Mouse (Mus musculus) thymus, postnatal 14 days (tissue): ENCODE measurements at regions not wholly inside any gene's neighbourhood (a gene's known extent, or its start where the extent isn't known, plus 50 kb on each side); places are given as distances from the start of the nearest gene placed in this dataset.
"Not testable (repeated sequence)": the region's sequence is repeated elsewhere in the genome, so short reads cannot be mapped to it uniquely, and the experiment has no call there.

ENCODE experiments used
- DNase-seq: peaks from one replicate; pipeline ENCODE4 v3.0.0; 2021

- DNase-seq: peak; percentile 29
Observed at GRCm38 (mm10) chr1:164744955-164745608, 51.4 kb upstream of the Dpt start.

GRCm38 (mm10) chr1:164744499-164744898, 51.9 kb upstream of the Dpt start:
- DNase-seq: no peak

- DNase-seq: not testable (repeated sequence)
Observed at GRCm38 (mm10) chr1:164742897-164743296, 53.5 kb upstream of the Dpt start.

DNA sequence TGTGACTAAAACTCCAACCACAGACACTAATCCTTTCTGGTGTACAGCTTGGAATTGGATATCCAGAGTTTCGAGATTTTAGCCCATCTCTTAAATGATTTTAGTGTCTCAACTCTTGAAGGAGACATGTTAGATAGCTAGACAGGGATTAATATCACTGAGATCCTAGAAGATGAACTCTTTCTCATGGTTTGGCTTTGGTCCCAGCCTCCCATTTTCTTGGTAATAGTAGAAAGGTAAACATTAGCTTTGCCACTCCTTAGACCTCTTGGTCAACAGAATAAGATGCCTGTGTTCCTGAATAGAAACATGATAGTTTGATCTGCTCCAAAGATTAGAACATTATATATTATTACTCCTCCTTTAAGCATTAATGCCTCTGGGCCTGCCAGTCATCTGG, 60.8 kb upstream of the Dpt start:
- no peak for DNase-seq

- no peak for DNase-seq
Observed at GRCm38 (mm10) chr1:164733741-164734140, 62.7 kb upstream of the Dpt start.

GRCm38 (mm10) chr1:164722054-164722453, 74.4 kb upstream of the Dpt start:
- no peak for DNase-seq

DNA sequence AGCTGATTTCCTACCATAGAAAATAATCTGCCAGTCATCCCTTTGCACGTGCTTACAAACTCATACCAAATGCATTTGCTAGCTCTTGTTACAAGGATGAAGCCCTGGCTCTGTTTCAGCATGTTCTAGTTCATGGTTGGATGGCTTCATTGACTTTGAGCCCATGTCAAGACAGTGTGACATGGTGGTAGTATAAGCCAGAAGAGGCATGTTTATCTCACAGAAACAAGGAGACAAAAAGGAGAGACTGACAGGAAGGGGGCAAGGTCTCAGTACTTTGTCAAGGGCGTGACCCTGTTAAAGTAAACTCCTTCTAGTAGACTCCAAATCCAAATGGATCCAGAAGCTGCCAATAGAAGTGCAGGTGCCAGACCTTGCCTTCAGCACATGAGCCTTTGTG, 81.5 kb upstream of the Dpt start:
- no peak for DNase-seq

GRCm38 (mm10) chr1:164713798-164714551, 82.5 kb upstream of the Dpt start:
- DNase-seq: no peak

DNA sequence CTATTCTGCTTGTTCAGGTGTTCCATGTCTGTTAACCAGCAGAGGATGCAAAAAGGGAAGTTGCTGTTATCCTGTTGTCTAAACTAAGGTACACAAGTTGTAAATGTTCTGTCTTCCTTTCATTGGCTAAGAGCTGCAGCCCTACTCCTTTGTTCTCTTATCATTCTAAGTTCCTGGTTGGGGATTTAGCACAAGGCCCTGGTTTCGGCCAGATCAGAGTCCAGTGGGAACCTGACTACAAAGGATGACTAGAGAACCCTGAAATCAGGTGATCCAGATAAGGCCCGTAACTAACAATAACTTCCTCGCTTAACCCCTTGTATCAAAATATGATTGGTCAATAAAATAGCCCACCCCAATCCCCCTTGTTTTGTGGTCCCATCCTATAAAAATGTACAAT, 83.9 kb upstream of the Dpt start:
- no peak for DNase-seq

- no peak for DNase-seq
Observed at GRCm38 (mm10) chr1:164704397-164705091, 91.9 kb upstream of the Dpt start.

DNA sequence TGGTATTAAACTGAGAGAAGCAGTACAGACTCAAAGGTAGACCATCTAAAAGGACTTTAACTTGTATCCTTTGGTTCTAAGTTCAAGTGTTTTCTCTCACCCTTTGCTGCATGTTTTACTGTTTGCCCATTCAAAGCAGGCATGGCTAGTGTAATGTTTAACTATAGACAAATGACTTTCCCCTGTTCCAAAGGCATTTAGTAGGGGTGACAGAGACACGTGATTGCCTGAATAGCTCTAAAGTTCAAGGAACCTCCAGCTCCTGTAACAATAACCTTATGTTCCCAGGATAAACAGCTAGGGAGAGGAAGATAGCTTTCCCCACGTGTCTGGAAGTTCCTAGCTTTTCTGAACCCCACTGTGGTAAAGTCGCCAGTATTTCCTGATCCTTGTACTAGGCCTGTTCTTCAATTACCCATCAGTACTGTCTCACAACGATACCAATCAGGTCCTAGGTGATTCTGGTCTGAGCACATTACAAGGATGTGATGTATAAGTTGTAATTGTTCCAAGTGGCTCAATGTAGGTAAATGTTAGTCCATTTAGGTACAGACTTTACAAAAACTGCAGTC, 92.8 kb upstream of the Dpt start:
- no peak for DNase-seq

- DNase-seq: no peak
Observed at GRCm38 (mm10) chr1:164690055-164690454, 106.4 kb upstream of the Dpt start.

GRCm38 (mm10) chr1:164689311-164689710, 107.1 kb upstream of the Dpt start:
- no peak for DNase-seq

- DNase-seq: no peak
Observed at GRCm38 (mm10) chr1:164684437-164684836, 112.0 kb upstream of the Dpt start.

DNA sequence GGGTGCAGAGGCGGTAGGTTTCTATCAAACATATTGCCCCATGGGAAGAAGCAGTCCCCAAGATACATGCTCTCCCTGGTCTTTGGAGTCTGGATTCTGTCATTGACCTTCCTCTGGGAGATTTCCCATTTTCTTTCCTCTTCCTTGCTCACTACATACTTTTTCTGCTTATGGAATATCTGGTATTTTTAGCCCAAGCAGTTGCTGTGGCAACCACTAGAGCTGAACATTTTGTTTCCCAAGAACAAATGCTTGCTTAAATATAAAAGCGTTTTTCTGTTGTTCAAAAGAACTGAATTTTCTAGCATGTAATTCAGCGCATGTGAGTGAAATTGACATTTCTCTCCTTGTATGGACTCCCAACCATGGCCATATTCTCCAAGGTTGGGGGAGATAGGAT, 112.7 kb upstream of the Dpt start:
- no peak for DNase-seq

GRCm38 (mm10) chr1:164682867-164683599, 113.4 kb upstream of the Dpt start:
- DNase-seq: no peak

- no peak for DNase-seq
Observed at GRCm38 (mm10) chr1:164682426-164682825, 114.0 kb upstream of the Dpt start.

DNA sequence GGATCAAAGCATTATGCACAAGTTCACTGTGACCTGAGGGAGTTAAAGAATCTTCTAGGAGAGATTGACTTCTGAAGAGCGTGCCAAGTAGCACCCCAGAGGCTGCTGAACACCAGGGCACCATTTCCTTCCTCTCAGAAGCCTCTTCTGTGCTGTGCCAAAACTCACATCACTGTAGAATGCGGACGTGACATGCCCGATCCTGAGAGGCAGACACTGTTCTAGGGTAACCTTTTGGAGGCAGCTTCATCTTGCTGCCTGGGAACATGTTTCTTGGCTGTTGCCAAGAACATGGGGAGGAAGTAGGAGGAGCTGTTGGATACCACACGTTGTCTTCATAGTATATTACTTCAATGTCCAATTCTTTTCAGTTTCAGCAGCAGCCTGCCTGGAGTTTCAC, 114.9 kb upstream of the Dpt start:
- no peak for DNase-seq

- no peak for DNase-seq
Observed at GRCm38 (mm10) chr1:164678303-164678702, 118.1 kb upstream of the Dpt start.

DNA sequence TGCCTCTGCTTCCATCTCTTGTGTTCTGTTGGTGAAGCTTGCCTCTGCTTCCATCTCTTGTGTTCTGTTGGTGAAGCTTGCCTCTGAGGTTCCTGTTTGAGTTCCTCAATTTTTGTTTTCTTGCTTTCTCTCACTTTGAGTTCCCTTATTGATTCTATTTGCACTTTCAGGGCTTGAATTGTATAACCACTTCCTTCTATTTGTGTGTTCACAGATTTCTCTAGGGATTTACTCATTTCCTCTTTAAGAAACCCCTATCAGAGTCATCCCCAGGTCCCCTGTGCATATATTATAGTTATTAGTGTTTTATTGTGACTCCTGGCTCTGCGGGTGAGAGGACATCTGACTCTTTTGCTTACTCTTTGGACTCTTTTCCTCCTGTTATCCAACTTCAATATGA, 144.2 kb upstream of the Dpt start:
- no peak for DNase-seq

DNA sequence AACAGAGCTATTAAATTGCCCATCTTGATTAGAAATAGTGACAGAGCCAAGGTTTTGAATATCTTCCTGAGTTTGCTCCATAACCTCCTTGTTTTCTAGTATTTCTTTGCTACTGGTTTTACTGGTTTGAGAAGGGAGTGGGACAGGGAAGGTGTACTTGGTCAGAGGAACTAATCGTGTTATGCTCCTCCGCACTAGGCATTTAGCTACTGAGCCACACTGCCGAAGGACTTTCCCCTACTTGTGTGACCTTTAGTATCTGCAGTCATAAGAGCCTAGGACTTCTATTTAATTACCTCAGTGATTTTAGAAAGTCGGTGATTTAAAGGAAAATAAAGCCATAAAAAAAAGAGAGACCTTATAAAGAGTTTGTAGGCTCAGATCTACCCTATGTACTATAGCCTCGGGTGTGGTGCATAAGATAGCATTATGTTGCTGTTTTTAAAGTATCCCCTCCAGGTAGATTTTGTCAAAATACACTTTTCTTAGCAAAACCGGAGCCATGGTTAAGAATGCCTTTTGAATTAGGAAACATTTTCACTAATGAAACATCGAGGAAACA, 158.5 kb upstream of the Dpt start:
- no peak for DNase-seq

DNA sequence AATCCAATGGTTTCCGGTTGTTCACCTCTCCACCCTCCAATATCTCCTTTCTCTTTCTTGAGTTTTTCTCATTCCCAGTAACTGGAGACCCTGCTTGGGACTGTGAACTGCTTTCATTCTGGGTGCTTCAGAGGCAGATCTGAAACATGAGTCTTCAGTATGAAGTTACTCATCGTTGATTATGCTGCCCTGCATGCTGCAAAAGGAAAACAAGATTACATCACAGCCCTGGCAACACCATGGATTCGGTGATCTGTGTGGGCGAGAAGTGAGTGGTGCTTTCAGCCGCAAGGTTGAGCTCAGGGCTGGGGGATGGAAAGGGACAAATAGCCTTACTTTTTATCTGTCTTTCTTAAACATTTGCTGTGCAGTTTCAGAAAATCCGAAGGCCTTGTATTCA, 164.8 kb upstream of the Dpt start:
- no peak for DNase-seq

DNA sequence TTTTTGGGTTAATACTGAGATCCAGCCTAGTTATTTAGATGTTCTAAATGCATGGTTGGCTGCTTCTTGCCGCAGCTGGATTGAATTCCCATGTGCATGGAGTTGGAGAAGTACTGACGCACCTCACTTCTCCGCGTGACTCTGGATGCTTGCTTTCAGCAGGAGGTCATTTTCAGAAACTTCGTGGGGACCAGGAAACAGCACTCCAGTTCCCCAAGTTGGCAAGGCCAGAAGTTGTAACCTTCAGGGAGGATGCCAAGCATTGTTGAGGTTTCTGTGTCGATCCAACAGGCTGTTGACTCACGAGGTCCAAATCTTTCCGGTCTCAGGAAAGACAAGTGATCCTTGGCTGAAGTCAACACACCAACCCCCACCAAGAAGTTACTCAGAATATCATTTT, 167.6 kb upstream of the Dpt start:
- no peak for DNase-seq
